Mouse (Mus musculus): ENCODE measurements around the gene Brd3. TPM values are rescaled to one million over a fixed set of nuclear protein-coding genes. Genes with fewer than 3 reads are reported as not detected.
A peak's percentile ranks its signal among the peaks of the same experiment; 100 is the strongest.

Gene Brd3
- polyA plus RNA-seq, 1 experiment from 2014 or later: 91.2 TPM

DNA sequence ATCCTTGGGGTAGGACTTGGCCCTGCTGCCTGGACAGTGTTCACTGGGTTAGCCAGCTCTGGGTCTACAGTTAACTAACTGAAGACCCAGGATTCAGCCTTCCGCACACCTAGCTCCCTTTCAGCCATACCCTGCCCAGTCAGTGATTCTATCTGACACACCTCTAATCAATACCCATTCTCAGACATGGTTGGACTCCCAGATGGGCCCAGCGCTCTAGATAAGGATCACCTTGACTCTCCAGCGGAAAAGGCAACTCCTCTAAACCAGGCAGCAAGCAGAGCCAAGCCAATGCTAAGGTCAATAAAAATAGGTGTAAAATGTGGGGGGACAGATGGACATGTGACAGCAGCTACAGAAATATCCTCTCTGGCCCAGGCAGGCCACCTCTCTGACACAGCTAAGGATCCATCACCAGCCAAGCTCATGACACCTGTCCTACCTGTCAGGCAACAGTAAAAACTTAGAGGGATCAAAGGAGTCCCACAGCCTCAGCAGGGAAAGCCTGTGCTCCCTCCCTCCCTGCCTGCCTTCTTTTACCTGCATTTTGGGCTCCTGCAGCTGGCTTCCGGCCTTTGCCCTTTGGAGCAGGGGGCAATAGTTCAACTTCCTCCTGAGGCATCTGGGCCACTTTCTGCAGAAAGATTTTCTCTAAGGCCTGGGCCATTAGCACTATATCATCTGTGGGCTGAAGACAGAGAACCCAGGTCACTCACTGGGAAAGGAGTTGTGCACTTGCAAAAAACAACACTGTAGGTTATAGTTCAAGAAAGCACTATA, 45.4 kb downstream of the Brd3 start:
- Histone ChIP-seq H3K27ac (0 out of 2 replicates have a peak overlapping the region, but pooled peaks have one; percentile 13), H3K4me2 (replicated peaks) (no peak overlapping the region), H3K4me3 (replicated peaks) (no peak overlapping the region), H3K9ac (no peak overlapping the region), H3K27me3 (replicated peaks) (no peaks in the 10 kb centered on the region), H3K4me1 (replicated peaks) (0 out of 2 replicates have a peak, but pooled peaks cover 4% of the 10 kb centered on the region), H3K9me3 (no peaks in the 10 kb centered on the region), H3K36me3 (peaks cover 59% of the 10 kb centered on the region)
- 80% methylated on average over 4 of the region's 4 CpGs for WGBS
- ATAC-seq: no peak

GRCm38 (mm10) chr2:27460651-27461050, 46.8 kb downstream of the Brd3 start:
- no peaks in the 10 kb centered on the region for H3K9me3 ChIP-seq
- WGBS: 68% methylated on average over 9 of the region's 9 CpGs
- ATAC-seq: no peak

GRCm38 (mm10) chr2:27460163-27460562, 47.3 kb downstream of the Brd3 start:
- H3K36me3 ChIP-seq: peaks cover 76% of the 10 kb centered on the region
- H3K9ac ChIP-seq: no peak overlapping the region
- H3K4me1 ChIP-seq (replicated peaks): 0 out of 2 replicates have a peak, but pooled peaks cover 4% of the 10 kb centered on the region
- WGBS: 73% methylated on average over 5 of the region's 5 CpGs
- no peak overlapping the region for H3K27ac ChIP-seq
- no peaks in the 10 kb centered on the region for H3K9me3 ChIP-seq
- no peak overlapping the region for H3K4me3 ChIP-seq (replicated peaks)
- ATAC-seq: no peak
- H3K27me3 ChIP-seq (replicated peaks): no peaks in the 10 kb centered on the region
- H3K4me2 ChIP-seq (replicated peaks): no peak overlapping the region

More at GRCm38 (mm10) chr2:27460651-27461050, 46.8 kb downstream of the Brd3 start:
- no peak overlapping the region for H3K4me3 ChIP-seq (replicated peaks)
- 0 out of 2 replicates have a peak, but pooled peaks cover 4% of the 10 kb centered on the region for H3K4me1 ChIP-seq (replicated peaks)
- no peak overlapping the region for H3K9ac ChIP-seq
- H3K27ac ChIP-seq: no peak overlapping the region
- no peaks in the 10 kb centered on the region for H3K27me3 ChIP-seq (replicated peaks)
- H3K36me3 ChIP-seq: peaks cover 73% of the 10 kb centered on the region
- no peak overlapping the region for H3K4me2 ChIP-seq (replicated peaks)

DNA sequence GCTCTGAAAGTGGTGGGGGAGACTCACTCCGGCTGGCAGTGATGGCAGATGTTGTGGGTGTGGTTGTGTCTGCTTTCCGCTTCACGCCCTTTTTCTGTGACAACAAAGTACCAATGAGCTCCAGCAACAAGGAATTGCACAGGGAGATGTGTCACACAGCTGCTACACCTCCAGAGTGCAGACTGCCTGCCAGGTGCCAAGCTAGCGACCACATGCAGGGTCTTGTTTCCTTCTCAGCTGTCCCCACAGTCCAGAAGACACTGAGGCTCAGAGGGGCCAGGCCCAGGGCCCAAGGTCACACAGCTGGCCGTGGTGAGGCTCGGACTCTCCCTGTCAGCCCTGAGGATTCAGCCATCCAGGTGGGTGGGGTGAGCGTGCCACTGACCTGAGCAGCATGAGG, 47.7 kb downstream of the Brd3 start:
- Histone ChIP-seq H3K4me1 (replicated peaks) (0 out of 2 replicates have a peak, but pooled peaks cover 4% of the 10 kb centered on the region), H3K36me3 (peaks cover 78% of the 10 kb centered on the region), H3K27me3 (replicated peaks) (no peaks in the 10 kb centered on the region), H3K9me3 (no peaks in the 10 kb centered on the region), H3K9ac (no peak overlapping the region), H3K27ac (no peak overlapping the region), H3K4me3 (replicated peaks) (no peak overlapping the region), H3K4me2 (replicated peaks) (no peak overlapping the region)
- WGBS: 88% methylated on average over 7 of the region's 7 CpGs
- no peak for ATAC-seq

GRCm38 (mm10) chr2:27450226-27450625, 57.2 kb downstream of the Brd3 start:
- no peak overlapping the region for H3K27ac ChIP-seq
- H3K4me1 ChIP-seq (replicated peaks): no peaks in the 10 kb centered on the region
- no peak overlapping the region for H3K4me3 ChIP-seq (replicated peaks)
- H3K9ac ChIP-seq: no peak overlapping the region
- no peak for ATAC-seq
- no peaks in the 10 kb centered on the region for H3K9me3 ChIP-seq
- H3K27me3 ChIP-seq (replicated peaks): no peaks in the 10 kb centered on the region
- H3K36me3 ChIP-seq: peaks cover 71% of the 10 kb centered on the region
- WGBS: 69% methylated on average over 14 of the region's 14 CpGs
- no peak overlapping the region for H3K4me2 ChIP-seq (replicated peaks)

- ATAC-seq: no peak
- Histone ChIP-seq H3K9me3 (no peaks in the 10 kb centered on the region), H3K4me2 (replicated peaks) (no peak overlapping the region), H3K4me1 (replicated peaks) (peaks cover 9% of the 10 kb centered on the region), H3K4me3 (replicated peaks) (no peak overlapping the region), H3K27ac (no peak overlapping the region), H3K36me3 (peaks cover 55% of the 10 kb centered on the region), H3K9ac (no peak overlapping the region), H3K27me3 (replicated peaks) (no peaks in the 10 kb centered on the region)
- 89% methylated on average over 5 of the region's 5 CpGs for WGBS
These were observed 59.7 kb downstream of the Brd3 start for GRCm38 (mm10) chr2:27447782-27448181.

DNA sequence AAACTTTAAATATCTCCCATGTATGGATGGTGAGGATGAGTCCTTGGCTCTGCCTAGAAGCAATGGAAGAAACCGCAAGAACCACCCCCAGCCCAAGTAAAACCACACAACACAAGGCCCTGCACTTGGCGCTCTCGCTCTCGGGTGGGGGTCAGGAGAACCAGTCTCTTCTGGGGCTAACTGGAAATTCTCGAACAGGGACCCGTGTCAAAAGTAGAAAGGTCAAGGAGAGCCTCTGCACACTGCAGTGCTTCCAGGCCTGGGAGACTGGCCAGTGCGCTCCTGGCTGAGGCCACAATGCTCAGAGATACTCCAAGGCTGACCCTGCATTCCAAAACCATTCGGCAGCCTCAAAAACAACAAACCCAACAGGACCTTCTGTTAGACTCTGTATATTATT, 60.6 kb downstream of the Brd3 start:
- H3K4me3 ChIP-seq (replicated peaks): no peak overlapping the region
- H3K4me2 ChIP-seq (replicated peaks): no peak overlapping the region
- no peaks in the 10 kb centered on the region for H3K9me3 ChIP-seq
- H3K36me3 ChIP-seq: peaks cover 49% of the 10 kb centered on the region
- no peaks in the 10 kb centered on the region for H3K27me3 ChIP-seq (replicated peaks)
- peaks cover 14% of the 10 kb centered on the region for H3K4me1 ChIP-seq (replicated peaks)
- H3K27ac ChIP-seq: no peak overlapping the region
- 90% methylated on average over 8 of the region's 8 CpGs for WGBS
- no peak for ATAC-seq
- no peak overlapping the region for H3K9ac ChIP-seq

DNA sequence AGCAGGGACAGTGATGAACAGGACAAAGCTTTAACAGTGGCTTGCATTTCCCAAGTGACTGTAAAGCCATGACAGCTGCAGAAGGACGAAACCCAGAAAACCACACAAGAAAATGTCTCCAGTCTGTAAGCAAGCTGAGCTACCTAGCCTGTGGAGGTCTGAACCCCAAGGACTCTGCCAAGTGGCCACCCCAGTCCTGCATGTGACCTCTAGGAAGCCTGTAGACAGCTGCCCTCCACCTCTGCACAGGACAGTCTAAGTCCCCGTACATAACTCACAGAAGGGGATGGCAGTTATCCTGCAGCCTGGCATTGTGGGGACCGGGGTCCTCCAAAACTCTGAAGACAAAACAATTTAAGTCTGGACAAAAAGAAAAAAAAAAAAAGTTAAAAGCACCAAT, 61.6 kb downstream of the Brd3 start:
- no peak overlapping the region for H3K4me2 ChIP-seq (replicated peaks)
- no peak overlapping the region for H3K9ac ChIP-seq
- H3K4me3 ChIP-seq (replicated peaks): no peak overlapping the region
- no peaks in the 10 kb centered on the region for H3K27me3 ChIP-seq (replicated peaks)
- no peak for ATAC-seq
- no peak overlapping the region for H3K27ac ChIP-seq
- peaks cover 40% of the 10 kb centered on the region for H3K36me3 ChIP-seq
- 89% methylated on average over 3 of the region's 3 CpGs for WGBS
- H3K9me3 ChIP-seq: no peaks in the 10 kb centered on the region
- H3K4me1 ChIP-seq (replicated peaks): peaks cover 15% of the 10 kb centered on the region

- Histone ChIP-seq H3K4me3 (replicated peaks) (no peak overlapping the region), H3K4me1 (replicated peaks) (peaks cover 15% of the 10 kb centered on the region), H3K36me3 (peaks cover 20% of the 10 kb centered on the region), H3K9me3 (no peaks in the 10 kb centered on the region), H3K9ac (no peak overlapping the region), H3K4me2 (replicated peaks) (peak overlapping the region; percentile 88), H3K27me3 (replicated peaks) (no peaks in the 10 kb centered on the region), H3K27ac (no peak overlapping the region)
- ATAC-seq: no peak
- WGBS: 78% methylated on average over 5 of the region's 5 CpGs
These were observed 64.1 kb downstream of the Brd3 start for GRCm38 (mm10) chr2:27443450-27443708.

DNA sequence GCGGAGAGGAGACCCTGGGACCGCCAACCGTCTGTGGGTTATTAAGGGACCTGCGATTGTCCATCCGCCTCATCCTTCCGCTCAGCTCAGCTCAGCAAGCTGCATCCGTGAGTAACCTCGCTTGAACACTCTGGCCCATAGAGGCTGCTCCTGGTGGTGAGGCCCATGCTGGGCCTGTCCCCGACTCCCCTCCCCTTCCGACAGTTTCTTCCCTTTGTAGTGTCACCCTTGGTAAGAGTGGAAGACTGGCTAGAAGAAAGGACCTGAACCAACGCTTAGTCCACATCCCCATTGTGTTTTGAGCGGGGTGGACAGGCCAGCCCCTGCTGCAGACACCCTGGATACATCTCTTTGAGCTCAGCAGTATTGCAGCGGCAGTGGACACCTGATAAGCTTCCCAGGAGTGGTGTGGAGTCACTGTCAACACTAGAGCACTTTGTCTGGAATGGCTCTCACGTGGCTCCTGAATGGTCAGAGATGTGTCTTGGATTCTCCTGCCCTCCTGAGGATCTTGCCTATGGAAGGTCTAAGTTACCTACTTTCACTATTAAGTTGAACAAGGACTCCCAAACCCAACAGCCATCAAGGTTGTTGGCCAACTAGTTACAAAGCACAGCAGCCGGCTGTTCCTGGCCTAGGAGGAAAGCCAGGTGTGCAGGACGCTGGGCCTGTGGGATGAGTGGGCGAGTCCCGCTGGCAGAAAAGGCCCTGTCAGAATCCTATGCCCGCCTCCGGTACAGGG, 64.6 kb downstream of the Brd3 start:
- H3K27me3 ChIP-seq (replicated peaks): no peaks in the 10 kb centered on the region
- H3K9me3 ChIP-seq: no peaks in the 10 kb centered on the region
- H3K9ac ChIP-seq: peak overlapping the region; percentile 56
- peak overlapping the region; percentile 49 for H3K4me3 ChIP-seq (replicated peaks)
- peak overlapping the region; percentile 88 for H3K4me2 ChIP-seq (replicated peaks)
- H3K27ac ChIP-seq: peak overlapping the region; percentile 45
- 29% methylated on average over 20 of the region's 20 CpGs for WGBS
- peak; percentile 64 for ATAC-seq
- H3K4me1 ChIP-seq (replicated peaks): peaks cover 15% of the 10 kb centered on the region
- H3K36me3 ChIP-seq: peaks cover 15% of the 10 kb centered on the region; the same call in 1 of the 2 replicates

- peak within 1 kb of the TSS; percentile 56 for H3K9ac ChIP-seq
- H3K4me3 ChIP-seq (replicated peaks): peak within 1 kb of the TSS; percentile 49
- no peaks in the 10 kb centered on the region for H3K27me3 ChIP-seq (replicated peaks)
- under 1% methylated on average over 36 of the region's 36 CpGs for WGBS
- H3K4me2 ChIP-seq (replicated peaks): peak within 1 kb of the TSS; percentile 88
- peak; percentile 91 for ATAC-seq
- peak within 1 kb of the TSS; percentile 76 for H3K27ac ChIP-seq
- H3K36me3 ChIP-seq: peaks cover 12% of the 10 kb centered on the region; the same call in 1 of the 2 replicates
- no peaks in the 10 kb centered on the region for H3K9me3 ChIP-seq
- peaks cover 15% of the 10 kb centered on the region for H3K4me1 ChIP-seq (replicated peaks)
These were observed 65.4 kb downstream of the Brd3 start, which contains the start of gene Brd3os for GRCm38 (mm10) chr2:27441767-27442707. Gene Brd3os, plus strand, starts transcription at chr2:27442324.

DNA sequence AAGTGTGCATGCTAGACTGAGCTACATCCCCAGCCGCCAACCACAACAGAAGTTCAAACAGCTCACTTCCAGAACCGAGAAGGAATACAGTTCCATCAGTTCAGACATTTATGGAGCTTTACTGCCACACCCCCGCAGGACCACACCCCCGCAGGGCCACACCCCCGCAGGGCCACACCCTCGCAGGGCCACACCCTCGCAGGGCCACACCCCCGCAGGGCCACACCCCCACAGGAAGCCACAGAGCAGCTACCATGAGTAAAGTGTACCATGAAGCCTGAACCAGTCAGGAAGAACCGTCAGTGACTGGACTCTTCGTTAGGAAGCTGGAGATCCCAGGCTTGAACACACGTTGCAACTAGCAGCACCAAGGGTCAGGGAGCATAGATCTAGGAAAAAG, 69.2 kb downstream of the Brd3 start:
- WGBS: 16% methylated on average over 11 of the region's 11 CpGs
- Histone ChIP-seq H3K4me3 (replicated peaks) (no peak overlapping the region), H3K27ac (no peak overlapping the region), H3K36me3 (no peaks in the 10 kb centered on the region), H3K27me3 (replicated peaks) (no peaks in the 10 kb centered on the region), H3K9me3 (no peaks in the 10 kb centered on the region), H3K4me1 (replicated peaks) (peaks cover 11% of the 10 kb centered on the region), H3K9ac (no peak overlapping the region), H3K4me2 (replicated peaks) (no peak overlapping the region)
- no peak for ATAC-seq
